Mouse (Mus musculus): ENCODE measurements at regions not wholly inside any gene's neighbourhood (a gene's known extent, or its start where the extent isn't known, plus 50 kb on each side); places are given as distances from the start of the nearest gene placed in this dataset.

DNA sequence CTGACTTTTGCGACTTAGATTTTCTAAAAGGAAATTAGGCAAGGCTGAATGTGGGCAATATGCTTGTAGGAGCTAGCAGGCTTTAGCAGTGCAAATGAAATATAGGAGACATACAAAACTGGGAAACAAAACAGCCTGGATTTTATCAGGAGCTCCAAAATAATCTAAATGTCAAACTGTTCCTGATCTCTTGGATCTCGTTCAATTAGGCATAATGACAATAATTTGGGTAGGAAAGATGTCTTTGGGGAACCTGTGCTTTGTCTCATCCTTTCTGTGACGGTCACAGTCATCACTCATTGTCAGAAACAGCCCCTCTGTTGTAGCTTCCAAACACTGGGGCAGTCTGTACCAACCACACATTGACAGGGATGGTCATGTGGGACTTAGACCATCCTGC lies 702.2 kb downstream of the Tlr4 start:
- TF ChIP-seq CTCF (IDR thresholded peaks at IDR 0.05; ENCODE audit: low read depth, low read length) = no peak
- no peak for TF ChIP-seq GATA1 (IDR thresholded peaks at IDR 0.05; ENCODE audit: borderline replicate concordance, low read length)
